Mouse (Mus musculus): ENCODE measurements around the gene Cldnd1. TPM values are rescaled to one million over a fixed set of nuclear protein-coding genes. Genes with fewer than 3 reads are reported as not detected.

The Cldnd1 gene
- polyA plus RNA-seq, 1 experiment = 69.6 TPM

DNA sequence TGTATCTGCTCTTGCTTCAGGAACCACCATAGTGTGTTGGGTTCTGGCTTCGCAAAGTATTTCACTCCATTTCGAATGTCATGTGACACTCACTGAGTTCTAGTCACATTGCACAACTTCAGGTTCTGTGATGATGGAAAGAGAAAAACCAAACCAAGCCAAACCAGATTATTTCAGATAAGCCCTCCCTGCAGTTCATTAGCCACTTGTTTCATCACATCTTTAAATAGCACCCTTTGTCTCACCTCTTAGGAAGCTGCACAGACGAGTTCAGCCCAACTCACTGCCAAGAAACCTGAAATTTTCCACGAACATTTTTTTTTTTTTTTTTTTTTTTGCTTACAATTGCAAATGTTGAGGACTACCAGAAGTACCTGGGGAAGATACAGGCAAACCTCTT, 19.0 kb downstream of the Cldnd1 start:
- H3K4me3 ChIP-seq (ENCODE audit: insufficient read depth, poor library complexity, severe bottlenecking) = no peak overlapping the region
- no peak overlapping the region for H3ac ChIP-seq (ENCODE audit: control insufficient read depth, insufficient read length, low read depth)
- H3K36me3 ChIP-seq (ENCODE audit: control insufficient read depth, insufficient read depth) = no peaks in the 10 kb centered on the region
- H3K79me3 ChIP-seq (ENCODE audit: low read depth) = no peaks in the 10 kb centered on the region
- TF ChIP-seq MYOD1 (IDR thresholded peaks at IDR 0.05; ENCODE audit: control insufficient read depth, insufficient read length, low read depth) = no peak
- TF ChIP-seq FOSL1 (IDR thresholded peaks at IDR 0.05; ENCODE audit: insufficient read depth, low read length, poor library complexity, severe bottlenecking) = no peak
- no peak for TF ChIP-seq CTCF (IDR thresholded peaks at IDR 0.05; ENCODE audit: control insufficient read depth, insufficient read depth, insufficient read length)
- TF ChIP-seq MYOG (IDR thresholded peaks at IDR 0.05; ENCODE audit: control insufficient read depth, extremely low read depth, insufficient read length) = no peak
- TF ChIP-seq MAX (IDR thresholded peaks at IDR 0.05) = no peak
- no peak for TF ChIP-seq CEBPB (IDR thresholded peaks at IDR 0.05; ENCODE audit: low read depth)
- no peak for TF ChIP-seq USF1 (IDR thresholded peaks at IDR 0.05; ENCODE audit: low read depth)
- no peaks in the 10 kb centered on the region for H3K27me3 ChIP-seq (ENCODE audit: control insufficient read depth, insufficient read depth, insufficient read length)
- no peaks in the 10 kb centered on the region for H3K79me2 ChIP-seq (ENCODE audit: control insufficient read depth, insufficient read depth)

DNA sequence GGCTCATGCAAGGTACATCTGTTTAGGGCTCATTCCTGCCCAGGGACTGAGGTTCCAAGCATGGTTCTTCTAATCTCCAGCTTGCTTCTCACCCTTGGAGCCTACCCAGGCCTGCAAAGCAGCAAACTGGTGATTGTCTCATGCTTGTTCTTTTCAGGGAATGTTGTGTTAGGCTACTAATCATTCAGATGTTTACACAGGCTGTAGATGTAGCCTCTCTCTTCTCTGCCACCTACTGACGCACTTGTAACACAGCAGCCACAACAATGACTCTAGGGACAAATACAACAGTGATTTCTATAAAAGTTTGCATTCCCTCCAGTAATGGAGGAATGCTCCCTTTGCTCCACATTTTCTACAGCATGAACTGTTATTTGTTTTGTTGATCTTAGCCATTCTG, 23.6 kb downstream of the Cldnd1 start:
- Histone ChIP-seq H3K4me3 (ENCODE audit: insufficient read depth, poor library complexity, severe bottlenecking) (no peak overlapping the region), H3K27me3 (ENCODE audit: control insufficient read depth, insufficient read depth, insufficient read length) (no peaks in the 10 kb centered on the region), H3K36me3 (ENCODE audit: control insufficient read depth, insufficient read depth) (no peaks in the 10 kb centered on the region), H3K79me3 (ENCODE audit: low read depth) (no peaks in the 10 kb centered on the region), H3K79me2 (ENCODE audit: control insufficient read depth, insufficient read depth) (no peaks in the 10 kb centered on the region), H3ac (ENCODE audit: control insufficient read depth, insufficient read length, low read depth) (no peak overlapping the region)
- no peak for TF ChIP-seq USF1 (IDR thresholded peaks at IDR 0.05; ENCODE audit: low read depth)

GRCm38 (mm10) chr16:58756191-58756590, 28.5 kb downstream of the Cldnd1 start:
- no peaks in the 10 kb centered on the region for H3K79me3 ChIP-seq (ENCODE audit: low read depth)
- H3K79me2 ChIP-seq (ENCODE audit: control insufficient read depth, insufficient read depth) = no peaks in the 10 kb centered on the region
- no peak overlapping the region for H3K4me3 ChIP-seq (ENCODE audit: insufficient read depth, poor library complexity, severe bottlenecking)
- no peak overlapping the region for H3ac ChIP-seq (ENCODE audit: control insufficient read depth, insufficient read length, low read depth)
- TF ChIP-seq CEBPB (IDR thresholded peaks at IDR 0.05; ENCODE audit: low read depth) (no peak), CTCF (IDR thresholded peaks at IDR 0.05; ENCODE audit: control insufficient read depth, insufficient read depth, insufficient read length) (no peak), MYOG (IDR thresholded peaks at IDR 0.05; ENCODE audit: control insufficient read depth, extremely low read depth, insufficient read length) (no peak), USF1 (IDR thresholded peaks at IDR 0.05; ENCODE audit: low read depth) (no peak), MAX (IDR thresholded peaks at IDR 0.05) (no peak), FOSL1 (IDR thresholded peaks at IDR 0.05; ENCODE audit: insufficient read depth, low read length, poor library complexity, severe bottlenecking) (no peak), MYOD1 (IDR thresholded peaks at IDR 0.05; ENCODE audit: control insufficient read depth, insufficient read length, low read depth) (no peak)
- no peaks in the 10 kb centered on the region for H3K27me3 ChIP-seq (ENCODE audit: control insufficient read depth, insufficient read depth, insufficient read length)
- H3K36me3 ChIP-seq (ENCODE audit: control insufficient read depth, insufficient read depth) = no peaks in the 10 kb centered on the region

DNA sequence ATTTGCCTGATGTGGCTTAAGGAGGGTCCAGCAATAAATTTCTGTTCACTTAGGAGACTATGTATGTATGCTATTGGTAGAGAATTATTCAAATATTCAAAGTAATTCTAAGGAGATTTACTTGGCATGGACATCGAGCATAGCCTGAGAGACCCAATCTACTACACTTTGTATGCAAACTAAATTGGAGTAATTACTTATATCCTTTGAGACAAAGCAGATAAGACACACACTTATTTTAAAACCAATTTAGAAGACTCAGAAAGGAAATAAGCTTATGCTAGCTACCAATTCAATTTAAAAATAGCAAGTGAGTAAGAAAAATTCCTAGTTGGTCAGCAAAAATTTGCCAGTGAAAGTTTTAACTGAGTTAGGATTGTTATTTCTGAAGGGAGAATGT, 35.4 kb downstream of the Cldnd1 start, which contains the start of gene Olfr172:
Gene Olfr172, minus strand, starts transcription at position 101 of the 400 bp plus-strand sequence.
- no peak within 1 kb of the TSS for H3ac ChIP-seq (ENCODE audit: control insufficient read depth, insufficient read length, low read depth)
- H3K36me3 ChIP-seq (ENCODE audit: control insufficient read depth, insufficient read depth) = no peaks in the 10 kb centered on the region
- no peaks in the 10 kb centered on the region for H3K79me2 ChIP-seq (ENCODE audit: control insufficient read depth, insufficient read depth)
- H3K79me3 ChIP-seq (ENCODE audit: low read depth) = no peaks in the 10 kb centered on the region
- TF ChIP-seq MYOG (IDR thresholded peaks at IDR 0.05; ENCODE audit: control insufficient read depth, extremely low read depth, insufficient read length) (no peak), CTCF (IDR thresholded peaks at IDR 0.05; ENCODE audit: control insufficient read depth, insufficient read depth, insufficient read length) (no peak), MAX (IDR thresholded peaks at IDR 0.05) (no peak), CEBPB (IDR thresholded peaks at IDR 0.05; ENCODE audit: low read depth) (no peak), USF1 (IDR thresholded peaks at IDR 0.05; ENCODE audit: low read depth) (no peak)
- no peak within 1 kb of the TSS for H3K4me3 ChIP-seq (ENCODE audit: insufficient read depth, poor library complexity, severe bottlenecking)
- no peaks in the 10 kb centered on the region for H3K27me3 ChIP-seq (ENCODE audit: control insufficient read depth, insufficient read depth, insufficient read length)

Small RNA genes within 50 kb of the gene (microRNA-seq; reads per million reads assigned to microRNA genes)
- gene Gm27564 (ENCODE audit: borderline microRNAs expressed) = not detected

Other genes with a start within 250 kb of the Cldnd1 start
- gene St3gal6, start 203.7 kb upstream of the Cldnd1 start, polyA plus RNA-seq (2012; fragmentation: generic; extraction: Trizol) = 0.34 TPM
- not detected for gene Gm813, start 110.9 kb upstream of the Cldnd1 start, polyA plus RNA-seq (2012; fragmentation: generic; extraction: Trizol)
- gene E330017A01Rik, start 89.2 kb upstream of the Cldnd1 start, polyA plus RNA-seq (2012; fragmentation: generic; extraction: Trizol) = not detected
- gene Cpox, start 57.6 kb upstream of the Cldnd1 start, polyA plus RNA-seq (2012; fragmentation: generic; extraction: Trizol) = 9.8 TPM
- gene Gpr15, start 8.8 kb upstream of the Cldnd1 start, polyA plus RNA-seq (2012; fragmentation: generic; extraction: Trizol) = not detected
- gene Olfr172, start 35.3 kb downstream of the Cldnd1 start, polyA plus RNA-seq (2012; fragmentation: generic; extraction: Trizol) = not detected
- not detected for gene Olfr173, start 72.4 kb downstream of the Cldnd1 start, polyA plus RNA-seq (2012; fragmentation: generic; extraction: Trizol)
- gene Olfr175-ps1, start 98.9 kb downstream of the Cldnd1 start, polyA plus RNA-seq (2012; fragmentation: generic; extraction: Trizol) = not detected
- gene Olfr177, start 146.9 kb downstream of the Cldnd1 start, polyA plus RNA-seq (2012; fragmentation: generic; extraction: Trizol) = not detected
- not detected for gene Olfr178, start 164.2 kb downstream of the Cldnd1 start, polyA plus RNA-seq (2012; fragmentation: generic; extraction: Trizol)
- gene Olfr181, start 200.8 kb downstream of the Cldnd1 start, polyA plus RNA-seq (2012; fragmentation: generic; extraction: Trizol) = not detected
- not detected for gene Olfr180, start 201.5 kb downstream of the Cldnd1 start, polyA plus RNA-seq (2012; fragmentation: generic; extraction: Trizol)

Data from C2C12 (cell line).